Mouse (Mus musculus) liver, embryonic 14.5 days (tissue): ENCODE measurements at regions not wholly inside any gene's neighbourhood (a gene's known extent, or its start where the extent isn't known, plus 50 kb on each side); places are given as distances from the start of the nearest gene placed in this dataset.

Source experiments
- ATAC-seq: fragments of 200-750 bp; cut with Nextera tagmentation; 2 replicates; pipeline ENCODE4 v1.8.0; 2017; ENCODE audit warnings: moderate number of reproducible peaks, mild to moderate bottlenecking, moderate library complexity; ENCODE audit not compliant: insufficient read depth
- DNase-seq, 3 experiments: peaks; one replicate each; pipeline ENCODE4 v3.0.0-alpha.2; 2012 to 2013; ENCODE audit warnings: low read depth in 3 of 3, low spot score in 3 of 3
- H3K27ac ChIP-seq: fragments of 300-500 bp; sonication (generic); 2 replicates; pipeline ENCODE4 v1.5.1; 2014; ENCODE audit warnings: moderate library complexity, mild to moderate bottlenecking, control low read depth, inconsistent platforms
- H3K27me3 ChIP-seq: fragments of 300-500 bp; sonication (generic); 2 replicates; pipeline ENCODE4 v1.6.1; 2014; ENCODE audit warnings: mild to moderate bottlenecking, low read length, moderate library complexity; ENCODE audit not compliant: control insufficient read depth, insufficient read depth
- H3K36me3 ChIP-seq: fragments of 300-500 bp; sonication (generic); replicated peaks from 2 replicates; pipeline ENCODE4 v1.6.1; 2014; ENCODE audit warnings: low read depth; ENCODE audit not compliant: control insufficient read depth, insufficient read depth
- H3K4me1 ChIP-seq, 2 experiments: fragments of 200-500 bp in 1 of 2; fragments of 300-500 bp in 1 of 2; sonication (generic) in 1 of 2; replicated peaks; 2 replicates each; pipeline ENCODE4 v1.6.1; 2012 to 2014; ENCODE audit warnings: antibody characterized with exemption in 1 of 2, inconsistent platforms in 1 of 2, low read length in 1 of 2; ENCODE audit not compliant: control insufficient read depth in 2 of 2, insufficient read depth in 2 of 2
- H3K4me2 ChIP-seq: fragments of 300-500 bp; sonication (generic); 2 replicates; pipeline ENCODE4 v1.6.1; 2014; ENCODE audit warnings: low read depth, mild to moderate bottlenecking, control low read depth, moderate library complexity
- H3K4me3 ChIP-seq, 2 experiments: fragments of 200-500 bp in 1 of 2; fragments of 300-500 bp in 1 of 2; sonication (generic) in 1 of 2; 2 replicates each; pipeline ENCODE4 v1.5.1; 2012 to 2014; ENCODE audit warnings: low read depth in 2 of 2, low read length in 2 of 2, mild to moderate bottlenecking in 2 of 2, control low read depth in 1 of 2, inconsistent platforms in 1 of 2, moderate library complexity in 1 of 2; ENCODE audit not compliant: insufficient read depth in 1 of 2
- H3K9ac ChIP-seq: fragments of 300-500 bp; sonication (generic); replicated peaks from 2 replicates; pipeline ENCODE4 v1.6.1; 2014; ENCODE audit warnings: mild to moderate bottlenecking, control low read depth, moderate library complexity
- H3K9me3 ChIP-seq: fragments of 300-500 bp; sonication (generic); 2 replicates; pipeline ENCODE4 v1.6.1; 2016; ENCODE audit warnings: low read length, mixed read lengths; ENCODE audit not compliant: control insufficient read depth
- CTCF ChIP-seq: IDR thresholded peaks from 2 replicates; pipeline ENCODE4 v1.5.1; 2016; ENCODE audit warnings: antibody characterized with exemption, low read depth, control low read depth
- EP300 ChIP-seq: IDR thresholded peaks from 2 replicates; pipeline ENCODE4 v1.6.1; 2016; ENCODE audit warnings: antibody characterized with exemption, low read depth
- WGBS: fragments of 180-500 bp; shearing (Covaris S2); extraction: QIAGEN DNeasy Blood & Tissue Kit; methylation state at CpG from one replicate; pipeline ENCODE4 v1.1.7; 2014; ENCODE audit not compliant: insufficient replicate concordance; 5-methylcytosine and 5-hydroxymethylcytosine counted together

GRCm38 (mm10) chr12:79864346-79865178 is 248.3 kb downstream of the Zfp36l1 start:
- TF ChIP-seq EP300 (no peak), CTCF (no peak)
- 58% methylated on average over 20 of the region's 20 CpGs for WGBS
- ATAC-seq (no peak), DNase-seq (no peak)
- no peaks in the 10 kb centered on the region for H3K27me3 ChIP-seq
- H3K36me3 ChIP-seq: no peaks in the 10 kb centered on the region
- peaks cover 0 to 8% of the 10 kb centered on the region in 2 experiments; a peak in 2 of 4 replicates for H3K4me1 ChIP-seq
- no peak overlapping the region for H3K27ac ChIP-seq
- no peak overlapping the region for H3K9ac ChIP-seq
- no peak overlapping the region for H3K4me2 ChIP-seq
- no peaks in the 10 kb centered on the region for H3K9me3 ChIP-seq
- H3K4me3 ChIP-seq: no peak overlapping the region
